8 mouse cellular contexts compared by ENCODE assay signal in the genomic region with DNA sequence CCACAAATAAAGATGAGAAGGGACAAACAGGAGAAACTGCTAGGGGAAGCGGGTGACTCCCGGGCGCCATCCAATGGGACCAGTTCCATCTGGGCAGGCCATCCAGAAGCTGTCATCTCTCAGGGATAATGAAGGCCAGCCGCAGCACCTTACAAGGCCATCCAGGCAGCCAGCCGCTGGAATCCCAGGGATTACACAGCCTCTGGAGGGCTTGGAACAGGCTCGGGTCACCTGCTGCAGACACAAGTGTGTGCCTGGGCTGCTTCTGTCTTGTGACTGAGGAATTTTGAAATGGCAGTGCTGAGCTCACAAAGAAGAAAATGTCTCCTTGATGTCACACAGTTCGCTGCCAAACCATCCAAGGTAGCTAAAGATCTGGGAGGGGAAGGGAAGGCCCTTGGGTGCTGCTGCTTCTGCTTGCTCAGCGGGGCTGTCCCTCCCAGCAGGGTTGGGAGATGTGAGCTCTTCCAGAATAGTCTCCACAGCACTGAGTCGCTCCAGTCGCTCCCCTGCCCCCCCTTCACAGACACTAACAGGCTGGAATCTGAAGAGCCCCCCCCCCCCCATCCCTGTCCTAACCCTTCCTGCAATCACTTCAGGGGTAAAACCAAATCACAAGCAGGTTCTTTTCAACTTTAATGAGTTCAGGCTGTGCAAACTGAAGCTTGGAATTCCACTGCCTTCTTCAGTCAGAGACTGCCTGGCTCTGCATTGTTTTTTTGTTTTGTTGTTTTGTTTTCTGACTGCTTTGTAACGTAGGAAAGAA. TPM values are rescaled to one million over a fixed set of nuclear protein-coding genes. Genes with fewer than 3 reads are reported as not detected.
A peak's percentile ranks its signal among the peaks of the same experiment; 100 is the strongest.
DNase-seq lines count a peak whose midpoint lies in the region; ATAC-seq and TF ChIP-seq lines count a peak whose summit lies in the region.

No protein-coding gene starts in this region.

- TF ChIP-seq CTCF in E14TG2a.4 (conservative IDR thresholded peaks at IDR 0.05; ENCODE audit: low read length), result no peak

- H3K4me2 ChIP-seq in hindbrain, embryonic 13.5 days, result no peak overlapping the region

- H3K9ac ChIP-seq in hindbrain, embryonic 13.5 days, result 0 out of 2 replicates have a peak overlapping the region, but pooled peaks have one; percentile 24

- H3K4me3 ChIP-seq in E14TG2a.4 (replicated peaks; ENCODE audit: low read length), result 0 out of 2 replicates have a peak overlapping the region, but pooled peaks have one; percentile 66
- no peak overlapping the region for H3K4me3 ChIP-seq in hindbrain, embryonic 13.5 days

- peaks cover 91% of the 10 kb centered on the region for H3K4me1 ChIP-seq in E14TG2a.4 (replicated peaks; ENCODE audit: low read depth, low read length)
- peaks cover 32% of the 10 kb centered on the region for H3K4me1 ChIP-seq in hindbrain, embryonic 13.5 days (replicated peaks)

- ATAC-seq in hindbrain, embryonic 13.5 days (ENCODE audit: low FRiP score), result no peak
- no peak for ATAC-seq in activated CD4-positive, CD25-positive, alpha-beta regulatory T cell, adult 4 months

- DNase-seq in NIH3T3 (ENCODE audit: low read depth), result peak; percentile 61
- DNase-seq in gastrocnemius, adult 8-10 months (ENCODE audit: low spot score in 2 of 2), result peak; percentile 62 to 80
- no peak for DNase-seq in layer of hippocampus, postnatal 25 days (ENCODE audit: extremely low spot score in 1 of 2, low spot score in 1 of 2)
- no peak for DNase-seq in layer of hippocampus, postnatal 10 days (ENCODE audit: low spot score in 2 of 2)
- no peak for DNase-seq in thymus, adult 18-20 months

- H3K36me3 ChIP-seq in E14TG2a.4 (ENCODE audit: insufficient read depth, low read length), result peaks cover 8% of the 10 kb centered on the region
- no peaks in the 10 kb centered on the region for H3K36me3 ChIP-seq in hindbrain, embryonic 13.5 days

- H3K27me3 ChIP-seq in E14TG2a.4 (ENCODE audit: insufficient read depth, low read length), result no peaks in the 10 kb centered on the region
- H3K27me3 ChIP-seq in hindbrain, embryonic 13.5 days, result no peaks in the 10 kb centered on the region

- no peak overlapping the region for H3K27ac ChIP-seq in hindbrain, embryonic 13.5 days

- WGBS in hindbrain, embryonic 13.5 days, result 35% methylated on average over 11 of the region's 11 CpGs

- no peaks in the 10 kb centered on the region for H3K9me3 ChIP-seq in E14TG2a.4 (ENCODE audit: low read length)
- no peaks in the 10 kb centered on the region for H3K9me3 ChIP-seq in hindbrain, embryonic 13.5 days

RNA-seq across cellular contexts. Expression of gene Pim1, which starts 32.6 kb away (rescaled TPM):
- total RNA-seq in gastrocnemius, adult 8-10 months (2022), result 10 to 100 TPM in 2 of 4 experiments, 1 to 10 TPM in 2; 8.6 to 18.9 (median 11.3) TPM
- 12.7 and 13.8 TPM in 2 replicates for polyA plus RNA-seq in hindbrain, embryonic 13.5 days (2015; fragmentation: Nextera tagmentation; extraction: Ambion mirVana)
- total RNA-seq in layer of hippocampus, postnatal 25 days (2021), result 1 to 10 TPM; 2.7 to 3.7 TPM
- 1 to 10 TPM; 3.5 to 4.0 TPM for total RNA-seq in layer of hippocampus, postnatal 10 days (2021)
- 100 to 1,000 TPM; 291 to 376 TPM for polyA plus RNA-seq in activated CD4-positive, CD25-positive, alpha-beta regulatory T cell, adult 4 months (2017; shearing (Covaris generic))

Comparison
In these comparisons a context has a peak if more than half of its experiments do, and no peak if none do; other contexts are left out.
1. DNase-seq: peak in NIH3T3 (single experiment) and gastrocnemius, adult 8-10 months (2 of 2); none in layer of hippocampus, postnatal 25 days (0 of 2), layer of hippocampus, postnatal 10 days (0 of 2) and thymus, adult 18-20 months (0 of 2).